Mouse (Mus musculus): ENCODE results near the gene Klhdc7a.

- no peak for TF ChIP-seq CTCF (IDR thresholded peaks at IDR 0.05; ENCODE audit: borderline replicate concordance, control insufficient read depth, extremely low read depth, insufficient read depth, low read length, poor library complexity)
- TF ChIP-seq POLR2A (IDR thresholded peaks at IDR 0.05; ENCODE audit: control insufficient read depth, extremely low read depth, insufficient read depth, low read length, poor library complexity) = no peak
Measured at GRCm38 (mm10) chr4:139963059-139963458, 4.8 kb downstream of the Klhdc7a start.
